Mouse (Mus musculus): ENCODE measurements around the gene Smarcal1.

- no peak for TF ChIP-seq POLR2A (IDR thresholded peaks at IDR 0.05; ENCODE audit: borderline replicate concordance, low read depth, low read length)
- no peak for TF ChIP-seq CTCF (IDR thresholded peaks at IDR 0.05; ENCODE audit: low read depth, low read length)
Measured at GRCm38 (mm10) chr1:72535725-72536571, 47.1 kb upstream of the Smarcal1 start.
